Mouse (Mus musculus): ENCODE measurements at regions not wholly inside any gene's neighbourhood (a gene's known extent, or its start where the extent isn't known, plus 50 kb on each side); places are given as distances from the start of the nearest gene placed in this dataset.
A peak's percentile ranks its signal among the peaks of the same experiment; 100 is the strongest.

DNA sequence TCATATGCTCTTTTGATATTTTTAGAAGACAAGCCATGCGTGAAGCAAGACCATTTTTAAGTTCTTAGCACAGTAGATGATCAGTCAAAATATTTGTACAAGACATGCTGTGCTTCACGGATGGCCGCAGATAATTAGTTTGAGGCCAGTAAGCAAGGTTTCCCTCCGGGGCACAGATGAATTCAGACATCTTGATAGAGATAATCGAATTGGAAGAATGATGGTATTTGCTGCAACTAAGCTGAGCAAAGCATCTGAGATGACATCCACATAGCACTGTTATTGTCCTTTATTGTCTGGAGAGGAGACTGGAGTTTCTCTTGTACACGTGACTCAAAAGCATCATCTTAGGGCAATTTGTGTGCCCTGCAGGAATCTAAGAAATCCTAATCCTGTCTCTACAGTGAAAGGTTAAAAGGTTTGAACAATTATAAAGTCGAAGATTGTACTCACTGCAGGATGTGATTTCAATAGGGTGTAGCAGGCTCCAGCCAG, 335.5 kb downstream of the Gja1 start:
- 34% methylated on average over 7 of the region's 7 CpGs for WGBS
- no peak overlapping the region for H3K27ac ChIP-seq
- no peaks in the 10 kb centered on the region for H3K36me3 ChIP-seq
- H3K9ac ChIP-seq, result no peak overlapping the region
- H3K27me3 ChIP-seq, result no peaks in the 10 kb centered on the region
- H3K4me1 ChIP-seq (replicated peaks), result peaks cover 10% of the 10 kb centered on the region
- H3K9me3 ChIP-seq, result no peaks in the 10 kb centered on the region
- ATAC-seq (ENCODE audit: low FRiP score), result peak; percentile 74; the same call in 1 of the 2 replicates
- no peak overlapping the region for H3K4me2 ChIP-seq
- H3K4me3 ChIP-seq, result no peak overlapping the region

GRCm38 (mm10) chr10:56737073-56737472, 359.9 kb downstream of the Gja1 start:
- H3K27ac ChIP-seq, result no peak overlapping the region
- no peaks in the 10 kb centered on the region for H3K27me3 ChIP-seq
- no peaks in the 10 kb centered on the region for H3K4me1 ChIP-seq (replicated peaks)
- H3K9ac ChIP-seq, result no peak overlapping the region
- no peaks in the 10 kb centered on the region for H3K36me3 ChIP-seq
- H3K4me3 ChIP-seq, result no peak overlapping the region
- H3K4me2 ChIP-seq, result no peak overlapping the region
- no peak for ATAC-seq (ENCODE audit: low FRiP score)
- no peaks in the 10 kb centered on the region for H3K9me3 ChIP-seq

GRCm38 (mm10) chr10:56739621-56740020, 362.5 kb downstream of the Gja1 start:
- H3K4me3 ChIP-seq, result no peak overlapping the region
- 90% methylated on average over 3 of the region's 3 CpGs for WGBS
- no peak overlapping the region for H3K9ac ChIP-seq
- no peaks in the 10 kb centered on the region for H3K36me3 ChIP-seq
- no peaks in the 10 kb centered on the region for H3K27me3 ChIP-seq
- H3K9me3 ChIP-seq, result no peaks in the 10 kb centered on the region
- no peaks in the 10 kb centered on the region for H3K4me1 ChIP-seq (replicated peaks)
- H3K4me2 ChIP-seq, result no peak overlapping the region
- no peak for ATAC-seq (ENCODE audit: low FRiP score)
- H3K27ac ChIP-seq, result no peak overlapping the region

DNA sequence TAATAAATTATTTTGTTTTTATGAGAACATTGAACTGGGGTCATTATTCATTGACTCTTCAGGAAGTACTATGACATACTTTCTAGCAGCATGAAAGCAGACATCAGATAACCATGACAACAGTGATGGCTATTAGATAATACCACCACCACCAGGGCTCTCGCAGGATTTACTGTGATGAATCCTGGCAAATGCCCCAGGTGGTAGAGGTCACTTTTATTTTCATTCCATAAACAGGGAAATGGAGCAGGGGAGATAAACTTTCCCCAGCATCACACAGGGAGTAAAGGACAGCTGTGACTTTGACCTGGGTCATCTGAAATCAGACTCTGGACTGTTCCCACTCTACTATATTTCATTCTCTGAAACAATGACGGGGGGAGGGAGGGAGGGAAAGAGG, 375.0 kb downstream of the Gja1 start:
- Histone ChIP-seq H3K9me3 (no peaks in the 10 kb centered on the region), H3K27ac (no peak overlapping the region), H3K27me3 (no peaks in the 10 kb centered on the region), H3K36me3 (no peaks in the 10 kb centered on the region), H3K4me3 (no peak overlapping the region), H3K4me1 (replicated peaks) (no peaks in the 10 kb centered on the region), H3K9ac (no peak overlapping the region), H3K4me2 (no peak overlapping the region)
- no peak for ATAC-seq (ENCODE audit: low FRiP score)
- WGBS, result 27% methylated on average over 2 of the region's 2 CpGs

GRCm38 (mm10) chr10:56753576-56753975, 376.4 kb downstream of the Gja1 start:
- ATAC-seq (ENCODE audit: low FRiP score), result no peak
- WGBS, result 51% methylated on average over 2 of the region's 2 CpGs
- no peaks in the 10 kb centered on the region for H3K27me3 ChIP-seq

DNA sequence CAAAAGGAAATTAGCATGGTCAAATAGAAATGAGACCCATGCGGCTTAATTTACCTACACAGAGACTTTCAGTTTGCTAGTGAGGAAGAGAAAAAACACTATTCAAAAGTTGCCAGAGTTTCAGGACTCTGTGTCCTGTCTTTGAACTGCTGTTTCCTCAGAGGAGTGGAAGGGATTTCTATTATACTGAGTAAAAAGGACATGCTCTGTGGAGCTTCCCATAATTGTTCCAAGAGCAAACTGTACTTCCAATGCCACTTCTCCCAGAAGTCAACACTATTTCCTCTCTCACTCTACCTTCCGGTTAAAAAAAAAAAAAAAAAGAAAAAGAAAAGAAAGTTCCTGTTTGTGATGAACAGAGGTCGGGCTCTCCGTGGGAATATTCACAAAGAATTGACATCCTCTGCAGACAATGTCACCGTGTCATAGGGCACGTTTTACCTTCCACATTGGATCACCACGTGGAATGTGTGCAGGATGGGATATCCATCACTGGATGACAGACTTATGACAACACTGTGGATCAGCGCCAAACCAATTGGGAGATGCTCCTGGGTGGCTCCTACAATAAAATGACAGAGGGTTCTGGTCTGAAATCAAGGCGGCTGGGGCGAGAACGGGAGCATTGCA, 377.5 kb downstream of the Gja1 start:
- Histone ChIP-seq H3K4me2 (no peak overlapping the region), H3K9ac (no peak overlapping the region), H3K27ac (no peak overlapping the region), H3K27me3 (no peaks in the 10 kb centered on the region), H3K4me1 (replicated peaks) (no peaks in the 10 kb centered on the region), H3K4me3 (no peak overlapping the region), H3K36me3 (no peaks in the 10 kb centered on the region), H3K9me3 (no peaks in the 10 kb centered on the region)
- no peak for ATAC-seq (ENCODE audit: low FRiP score)
- 73% methylated on average over 11 of the region's 11 CpGs for WGBS

More at GRCm38 (mm10) chr10:56753576-56753975, 376.4 kb downstream of the Gja1 start:
- Histone ChIP-seq H3K4me1 (replicated peaks) (no peaks in the 10 kb centered on the region), H3K9me3 (no peaks in the 10 kb centered on the region), H3K4me2 (no peak overlapping the region), H3K36me3 (no peaks in the 10 kb centered on the region), H3K9ac (no peak overlapping the region), H3K4me3 (no peak overlapping the region), H3K27ac (no peak overlapping the region)

DNA sequence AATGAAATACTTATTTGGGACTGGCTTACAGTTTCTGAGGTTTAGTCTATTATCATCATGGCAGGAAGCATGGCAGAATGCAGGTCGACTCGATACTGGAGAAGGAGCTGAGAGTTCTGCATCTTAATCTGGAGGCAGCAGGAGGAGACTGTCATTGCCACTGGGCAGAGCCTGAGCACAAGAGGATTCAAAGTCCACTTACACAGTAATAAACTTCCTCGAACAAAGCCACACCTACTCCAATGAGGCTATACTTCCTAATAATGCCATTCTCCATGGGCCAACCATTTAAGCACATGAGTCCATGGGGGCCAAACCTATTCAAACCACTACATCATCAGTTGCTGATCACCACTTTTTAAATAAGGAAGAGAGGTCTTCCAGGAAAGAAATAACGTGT, 393.5 kb downstream of the Gja1 start:
- Histone ChIP-seq H3K27me3 (no peaks in the 10 kb centered on the region), H3K27ac (no peak overlapping the region), H3K9ac (no peak overlapping the region), H3K4me2 (no peak overlapping the region), H3K4me1 (replicated peaks) (no peaks in the 10 kb centered on the region), H3K36me3 (no peaks in the 10 kb centered on the region), H3K9me3 (no peaks in the 10 kb centered on the region), H3K4me3 (no peak overlapping the region)
- WGBS, result 93% methylated on average over 4 of the region's 4 CpGs
- ATAC-seq (ENCODE audit: low FRiP score), result no peak

DNA sequence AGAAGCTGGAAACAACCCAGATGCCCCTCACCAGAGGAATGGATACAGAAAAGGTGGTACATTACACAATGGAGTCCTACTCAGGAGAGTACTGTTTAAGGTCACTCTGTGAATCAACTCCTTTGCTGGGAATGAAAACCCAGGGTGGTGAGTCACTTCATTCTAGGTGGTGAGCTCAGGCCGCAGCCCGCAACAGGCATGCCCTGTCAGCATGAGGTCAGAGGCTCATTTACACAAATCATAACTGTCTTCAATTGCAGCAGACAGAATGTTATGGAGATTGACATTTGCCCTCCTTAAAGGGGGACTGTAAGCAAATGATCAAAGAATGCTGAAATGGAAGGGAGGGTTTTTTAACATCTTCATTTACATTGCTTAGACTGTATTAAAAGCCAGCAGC, 405.1 kb downstream of the Gja1 start:
- 83% methylated on average over 2 of the region's 2 CpGs for WGBS
- Histone ChIP-seq H3K4me1 (replicated peaks) (no peaks in the 10 kb centered on the region), H3K9ac (no peak overlapping the region), H3K4me3 (no peak overlapping the region), H3K36me3 (no peaks in the 10 kb centered on the region), H3K4me2 (no peak overlapping the region), H3K27me3 (no peaks in the 10 kb centered on the region), H3K27ac (no peak overlapping the region), H3K9me3 (no peaks in the 10 kb centered on the region)
- no peak for ATAC-seq (ENCODE audit: low FRiP score)

DNA sequence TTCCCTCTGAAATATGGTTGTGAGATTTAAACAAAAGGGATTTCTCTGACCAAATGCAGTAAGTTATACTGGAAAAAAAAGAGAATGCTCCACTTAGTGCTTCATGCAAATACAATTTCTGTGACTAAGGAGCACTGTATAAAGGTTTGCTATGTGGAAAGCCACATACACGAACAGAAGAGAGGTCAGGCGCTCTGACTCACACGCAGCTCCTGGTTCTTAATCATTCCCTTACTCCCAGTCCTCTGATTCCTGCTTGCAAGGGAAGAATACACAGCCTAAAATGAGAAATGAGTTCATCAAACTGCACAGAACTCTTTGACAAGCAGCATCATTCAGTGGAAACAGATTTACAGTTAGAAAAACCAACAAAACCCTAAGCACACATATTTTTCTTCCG, 406.8 kb downstream of the Gja1 start:
- no peak overlapping the region for H3K27ac ChIP-seq
- no peak overlapping the region for H3K4me3 ChIP-seq
- no peak overlapping the region for H3K4me2 ChIP-seq
- no peaks in the 10 kb centered on the region for H3K4me1 ChIP-seq (replicated peaks)
- no peaks in the 10 kb centered on the region for H3K9me3 ChIP-seq
- no peaks in the 10 kb centered on the region for H3K27me3 ChIP-seq
- H3K36me3 ChIP-seq, result no peaks in the 10 kb centered on the region
- H3K9ac ChIP-seq, result no peak overlapping the region
- ATAC-seq (ENCODE audit: low FRiP score), result no peak
- 86% methylated on average over 4 of the region's 4 CpGs for WGBS

DNA sequence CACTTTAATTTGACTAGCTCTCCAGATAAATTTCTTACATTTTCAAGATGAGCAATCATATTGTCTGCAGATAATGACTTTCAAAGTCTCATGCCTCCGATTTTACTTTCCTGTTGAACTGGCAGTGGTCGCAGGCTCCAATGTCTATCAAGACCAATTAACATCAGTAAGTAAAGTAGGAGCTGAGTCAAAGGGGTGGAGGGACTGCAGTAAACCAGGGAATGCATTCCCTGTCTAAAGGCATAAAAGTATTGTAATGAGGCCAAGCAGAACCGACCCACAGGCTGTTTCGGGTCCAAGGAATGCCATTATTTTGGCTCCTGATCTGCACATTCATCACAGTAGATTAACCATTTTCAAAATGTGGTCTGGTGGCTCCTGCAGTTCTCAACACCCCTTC, 411.0 kb downstream of the Gja1 start:
- Histone ChIP-seq H3K27ac (no peak overlapping the region), H3K36me3 (no peaks in the 10 kb centered on the region), H3K4me1 (replicated peaks) (no peaks in the 10 kb centered on the region), H3K27me3 (no peaks in the 10 kb centered on the region), H3K4me2 (no peak overlapping the region), H3K9ac (no peak overlapping the region), H3K4me3 (no peak overlapping the region), H3K9me3 (no peaks in the 10 kb centered on the region)
- 77% methylated on average over 4 of the region's 4 CpGs for WGBS
- no peak for ATAC-seq (ENCODE audit: low FRiP score)

DNA sequence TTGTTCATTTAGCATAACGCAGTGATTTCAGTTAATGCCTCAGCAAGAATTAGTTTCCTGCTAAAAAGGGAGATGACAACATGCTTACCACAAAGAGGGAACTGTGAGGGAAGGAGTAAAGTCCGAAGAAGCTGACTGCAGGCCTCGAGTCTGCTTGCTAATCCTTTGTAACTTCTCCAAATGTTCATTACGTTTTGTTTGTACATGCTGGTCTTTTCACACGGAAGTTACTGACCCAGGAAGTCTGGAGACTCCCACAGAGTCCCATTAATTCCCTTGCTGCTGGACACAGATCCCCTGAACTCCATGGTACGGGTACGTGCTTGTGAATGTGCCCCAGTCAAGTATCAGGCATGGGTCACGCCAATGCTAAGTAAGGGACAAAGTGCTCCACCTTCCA, 415.9 kb downstream of the Gja1 start:
- no peak overlapping the region for H3K27ac ChIP-seq
- no peak overlapping the region for H3K4me2 ChIP-seq
- 49% methylated on average over 8 of the region's 8 CpGs for WGBS
- H3K27me3 ChIP-seq, result no peaks in the 10 kb centered on the region
- no peak overlapping the region for H3K4me3 ChIP-seq
- no peak overlapping the region for H3K9ac ChIP-seq
- no peak for ATAC-seq (ENCODE audit: low FRiP score)
- no peaks in the 10 kb centered on the region for H3K9me3 ChIP-seq
- no peaks in the 10 kb centered on the region for H3K36me3 ChIP-seq
- no peaks in the 10 kb centered on the region for H3K4me1 ChIP-seq (replicated peaks)

DNA sequence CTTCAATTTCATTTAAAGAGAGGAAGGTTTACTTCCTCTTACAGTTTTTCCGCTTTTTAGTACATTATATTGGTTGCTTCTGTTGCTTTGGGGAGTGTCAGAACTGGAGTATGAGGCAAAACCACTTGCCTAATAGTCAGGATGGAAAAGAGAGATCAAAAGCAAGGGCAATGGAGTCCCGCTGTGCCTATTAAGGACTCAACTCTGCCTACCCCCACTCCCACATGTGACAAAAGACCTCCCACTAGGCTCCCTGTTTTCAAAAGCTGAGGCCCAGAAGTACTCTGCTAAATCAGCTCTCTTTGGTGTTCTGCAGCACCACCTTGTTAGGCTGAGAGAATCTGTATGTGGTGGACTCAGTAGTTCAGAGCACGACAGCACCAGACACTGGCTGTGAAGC, 418.3 kb downstream of the Gja1 start:
- Histone ChIP-seq H3K4me3 (no peak overlapping the region), H3K4me1 (replicated peaks) (no peaks in the 10 kb centered on the region), H3K27ac (no peak overlapping the region), H3K9me3 (no peaks in the 10 kb centered on the region), H3K27me3 (no peaks in the 10 kb centered on the region), H3K36me3 (no peaks in the 10 kb centered on the region), H3K9ac (no peak overlapping the region), H3K4me2 (no peak overlapping the region)
- no peak for ATAC-seq (ENCODE audit: low FRiP score)
- WGBS, result 27% methylated on average over 3 of the region's 3 CpGs

GRCm38 (mm10) chr10:56799307-56799706, 422.2 kb downstream of the Gja1 start:
- no peaks in the 10 kb centered on the region for H3K4me1 ChIP-seq (replicated peaks)
- 83% methylated on average over 3 of the region's 3 CpGs for WGBS

More at GRCm38 (mm10) chr10:56799307-56799706, 422.2 kb downstream of the Gja1 start:
- Histone ChIP-seq H3K27ac (no peak overlapping the region), H3K27me3 (no peaks in the 10 kb centered on the region), H3K4me3 (no peak overlapping the region), H3K9me3 (no peaks in the 10 kb centered on the region), H3K36me3 (no peaks in the 10 kb centered on the region), H3K9ac (no peak overlapping the region), H3K4me2 (no peak overlapping the region)
- no peak for ATAC-seq (ENCODE audit: low FRiP score)

Measured in hindbrain, embryonic 13.5 days (tissue).